Mouse (Mus musculus): ENCODE measurements around the gene Bcl11b.

Bcl11b gene

GRCm38 (mm10) chr12:108003483-108003882, at the start of gene Bcl11b:
Bcl11b (minus strand) TSS chr12:108003602.
- DNase-seq (ENCODE audit: low read depth, low spot score): no peak

GRCm38 (mm10) chr12:108050996-108051395, 47.6 kb upstream of the Bcl11b start:
- DNase-seq (ENCODE audit: low read depth, low spot score): no peak

DNA sequence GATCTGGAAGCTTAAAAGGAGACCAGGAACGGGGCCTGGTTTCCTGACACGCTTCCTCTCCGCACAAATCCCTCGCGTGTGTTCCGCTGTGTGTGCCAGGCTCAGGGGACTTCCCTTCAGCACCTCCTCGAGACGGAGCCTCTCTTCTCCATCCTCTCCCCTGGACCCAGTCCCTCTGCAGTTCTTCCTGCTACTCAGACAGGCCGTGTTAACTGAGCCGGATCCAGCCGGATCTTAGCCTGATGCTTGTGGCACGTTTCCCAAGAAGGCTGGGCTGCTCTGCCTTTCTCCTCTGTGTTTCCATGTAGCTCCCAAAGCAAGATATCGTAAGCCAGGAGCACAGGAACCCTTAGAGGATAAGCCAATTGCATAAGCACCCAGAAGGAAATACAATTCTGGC, 46.2 kb upstream of the Bcl11b start:
- DNase-seq (ENCODE audit: low read depth, low spot score): no peak

GRCm38 (mm10) chr12:108042239-108042571, 38.8 kb upstream of the Bcl11b start:
- DNase-seq (ENCODE audit: low read depth, low spot score): no peak

DNA sequence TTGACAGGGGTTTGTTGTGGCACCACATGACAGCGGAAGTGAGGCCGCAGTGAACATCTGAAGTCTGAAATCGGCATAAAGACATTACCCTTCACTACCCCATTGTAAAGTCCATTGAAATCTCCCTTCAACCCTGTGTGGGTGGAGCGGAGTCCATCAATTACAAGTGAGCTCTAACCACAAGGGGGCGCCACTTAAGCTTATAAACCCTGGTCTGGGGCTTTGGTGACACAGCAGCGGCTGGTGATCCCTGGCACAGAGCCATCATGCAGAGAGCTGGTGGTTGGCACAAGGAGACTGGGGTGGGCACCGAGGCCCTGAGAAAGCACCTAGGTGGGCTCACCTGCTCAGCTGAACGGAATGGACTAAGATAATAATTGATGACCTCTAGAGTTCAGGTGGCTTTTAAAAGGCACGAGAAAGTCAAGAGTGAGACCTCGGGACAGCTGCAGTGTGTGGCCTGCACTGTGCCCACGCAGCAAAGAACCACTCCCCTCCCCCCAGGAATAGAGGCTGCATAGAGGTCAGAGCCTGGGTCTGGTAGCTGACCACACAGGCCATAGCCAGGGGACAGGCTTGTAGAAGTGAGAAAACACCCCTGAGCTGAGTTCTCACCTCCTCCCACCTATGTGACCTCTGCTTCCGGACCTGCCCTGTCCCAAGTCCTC, 38.3 kb upstream of the Bcl11b start:
- DNase-seq (ENCODE audit: low read depth, low spot score): no peak

DNA sequence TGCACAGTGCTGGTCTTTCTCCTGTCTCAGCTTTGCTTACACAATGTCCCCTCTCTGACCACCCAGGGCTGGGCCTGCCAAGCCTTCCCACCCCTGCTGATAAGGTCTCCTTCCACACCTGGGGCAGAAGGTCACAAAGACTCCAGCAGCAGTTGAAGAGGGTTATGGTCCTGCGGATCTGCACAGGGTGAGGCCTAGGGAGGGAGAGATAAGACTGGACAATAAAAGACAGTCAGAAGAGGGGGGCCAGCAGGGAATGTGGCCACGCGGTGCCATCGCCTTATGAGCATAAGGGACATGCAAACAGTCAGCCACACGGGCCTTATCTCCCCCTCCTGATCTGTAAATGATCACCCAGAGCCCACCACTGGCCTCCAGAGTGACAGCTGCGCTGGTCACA, 34.0 kb upstream of the Bcl11b start:
- no peak for DNase-seq (ENCODE audit: low read depth, low spot score)

GRCm38 (mm10) chr12:108035412-108036078, 32.1 kb upstream of the Bcl11b start:
- DNase-seq (ENCODE audit: low read depth, low spot score): no peak

DNA sequence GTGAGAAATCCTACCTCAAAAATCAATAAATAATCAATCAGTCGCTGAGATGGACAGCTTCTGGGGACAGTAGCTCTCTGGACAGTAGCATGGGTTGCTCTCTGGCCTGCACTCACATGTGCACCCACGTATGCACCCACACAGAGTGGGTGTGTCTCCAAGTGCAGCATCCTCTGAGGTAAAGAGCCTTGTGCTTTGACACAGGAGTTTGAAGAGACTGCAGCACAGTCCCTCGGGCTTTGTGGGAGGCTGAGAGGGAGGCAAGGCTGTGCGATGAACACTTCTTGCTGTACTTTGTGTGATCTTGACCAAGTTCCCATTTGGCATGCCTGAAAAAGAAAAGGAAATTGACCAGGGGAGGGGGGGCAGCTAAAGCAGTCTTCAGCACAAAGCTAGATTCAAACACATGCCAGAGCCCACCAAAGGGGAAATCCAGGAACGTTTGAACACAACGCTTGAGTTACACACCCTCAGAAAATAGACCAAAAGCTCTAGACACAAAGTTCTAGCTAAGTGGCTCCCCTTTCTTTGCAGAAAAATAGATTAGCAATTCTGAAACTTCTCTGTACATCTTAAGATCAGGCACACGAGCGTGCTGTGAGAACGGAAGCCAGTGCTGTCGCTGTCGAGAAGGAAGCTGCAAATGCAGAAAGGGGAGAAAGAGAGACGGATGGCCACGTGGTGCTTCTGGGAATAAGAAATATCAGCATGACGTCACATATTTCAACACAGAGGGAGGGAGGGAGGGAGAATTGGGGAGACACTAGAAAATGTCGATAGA, 19.6 kb upstream of the Bcl11b start:
- DNase-seq (ENCODE audit: low read depth, low spot score): no peak

DNA sequence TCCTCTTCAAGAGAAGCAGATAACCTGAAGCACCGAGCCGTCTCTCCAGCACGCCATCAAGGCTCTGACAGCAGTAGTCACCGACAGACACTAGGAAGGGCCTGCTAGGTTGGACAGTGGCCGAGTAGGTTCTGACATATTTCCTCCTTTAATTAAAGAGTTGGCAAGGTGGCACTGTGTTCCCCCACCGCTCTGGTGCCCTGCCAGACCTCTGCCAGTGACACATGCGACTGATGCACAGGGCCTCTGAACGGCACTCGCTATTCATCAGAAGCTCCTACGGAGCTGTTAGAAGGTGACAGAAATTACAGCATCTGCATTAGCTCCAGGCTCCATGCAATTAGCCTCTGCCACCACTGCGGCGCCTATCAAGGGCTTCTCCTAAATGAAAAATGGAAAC, 8.6 kb upstream of the Bcl11b start:
- no peak for DNase-seq (ENCODE audit: low read depth, low spot score)

GRCm38 (mm10) chr12:108010346-108010745, 6.9 kb upstream of the Bcl11b start:
- no peak for DNase-seq (ENCODE audit: low read depth, low spot score)

DNA sequence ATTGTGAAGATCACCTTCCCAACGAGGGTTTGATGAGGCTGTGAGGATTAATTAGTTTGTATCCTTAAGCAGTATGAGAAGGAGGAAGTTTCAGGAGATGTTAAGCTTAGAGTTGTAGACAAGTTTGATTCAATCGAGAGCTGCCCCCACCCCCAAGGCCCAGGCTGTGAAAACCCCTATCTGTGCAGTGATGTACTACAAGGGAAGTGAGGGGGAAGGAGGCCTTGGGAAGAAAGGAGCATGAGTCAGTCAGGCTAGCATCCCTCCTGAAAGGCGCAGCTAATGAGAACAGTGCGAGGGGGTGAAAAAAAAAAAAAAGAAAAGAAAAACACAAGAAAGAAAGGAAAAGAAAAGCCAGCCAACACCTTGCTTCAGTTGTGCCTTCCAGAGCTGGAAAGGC, 5.8 kb upstream of the Bcl11b start:
- DNase-seq (ENCODE audit: low read depth, low spot score): no peak

- DNase-seq (ENCODE audit: low read depth, low spot score): no peak
These were observed 2.6 kb upstream of the Bcl11b start for GRCm38 (mm10) chr12:108005816-108006626.

GRCm38 (mm10) chr12:108005488-108005800, 2.0 kb upstream of the Bcl11b start:
- DNase-seq (ENCODE audit: low read depth, low spot score): no peak

- no peak for DNase-seq (ENCODE audit: low read depth, low spot score)
These were observed 1.5 kb upstream of the Bcl11b start for GRCm38 (mm10) chr12:108004701-108005487.

GRCm38 (mm10) chr12:108003928-108004327, 526 bp upstream of the Bcl11b start:
- no peak for DNase-seq (ENCODE audit: low read depth, low spot score)

- no peak for DNase-seq (ENCODE audit: low read depth, low spot score)
These were observed 789 bp downstream of the Bcl11b start for GRCm38 (mm10) chr12:108002436-108003189.

- no peak for DNase-seq (ENCODE audit: low read depth, low spot score)
These were observed 1.6 kb downstream of the Bcl11b start for GRCm38 (mm10) chr12:108001652-108002340.

GRCm38 (mm10) chr12:108000715-108001080, 2.7 kb downstream of the Bcl11b start:
- no peak for DNase-seq (ENCODE audit: low read depth, low spot score)

DNA sequence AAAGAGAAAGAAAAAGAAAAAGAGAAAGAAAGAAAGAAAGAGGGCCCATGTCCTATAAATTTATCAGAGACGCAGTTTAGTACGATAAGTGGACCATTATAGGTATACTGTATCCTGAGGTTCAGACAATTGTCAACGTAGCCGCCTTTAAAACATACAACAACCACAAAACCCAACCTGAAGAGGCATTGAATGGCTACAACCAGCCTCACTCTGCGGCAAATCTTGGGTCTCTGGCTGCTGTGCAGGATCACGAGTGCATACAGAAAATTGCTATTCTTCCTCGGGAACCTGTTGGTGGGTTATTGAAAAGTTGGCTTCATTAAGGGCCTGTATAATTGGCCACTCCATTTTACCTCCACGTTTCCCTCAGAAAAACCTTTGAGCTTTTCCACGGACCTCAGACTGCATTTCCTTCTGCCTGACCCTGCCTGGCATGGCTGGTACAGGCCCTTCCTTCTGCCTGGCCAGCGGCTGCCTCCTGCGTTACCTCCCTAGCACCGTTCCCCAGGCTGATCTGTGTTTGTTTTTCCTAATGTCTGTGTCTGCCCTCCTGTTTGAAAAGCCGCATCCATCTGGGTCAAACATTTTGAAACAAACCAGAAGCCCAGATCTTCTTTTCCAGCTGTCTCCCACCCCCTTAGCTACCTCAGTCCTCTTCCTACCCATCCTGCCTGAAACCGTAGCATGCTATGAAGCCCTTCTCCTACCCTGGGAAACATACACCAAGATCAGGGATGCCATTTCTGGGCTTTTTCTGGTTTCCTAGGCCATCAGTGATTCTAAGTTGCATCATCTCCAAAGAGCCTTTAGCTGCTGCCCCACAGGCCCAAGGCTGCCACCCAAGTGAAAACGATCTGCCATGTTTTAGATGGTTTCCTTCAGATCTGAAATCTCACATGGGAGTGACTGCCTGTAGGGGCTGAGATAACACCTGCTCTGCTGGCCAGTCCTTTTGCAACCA, 3.4 kb downstream of the Bcl11b start:
- DNase-seq (ENCODE audit: low read depth, low spot score): no peak
